Mouse (Mus musculus) stomach, postnatal 0 days (tissue): ENCODE measurements around the gene Uhmk1. TPM values are rescaled to one million over a fixed set of nuclear protein-coding genes. Genes with fewer than 3 reads are reported as not detected.

Source experiments
- ATAC-seq: fragments of 200-750 bp; cut with Nextera tagmentation; 2 replicates; pipeline ENCODE4 v1.8.0; 2017; ENCODE audit not compliant: low FRiP score, low TSS enrichment
- DNase-seq: peaks from one replicate; pipeline ENCODE4 v3.0.0-alpha.2; 2016; ENCODE audit warnings: low spot score
- H3K27ac ChIP-seq: fragments of 300-500 bp; sonication (generic); replicated peaks from 2 replicates; pipeline ENCODE4 v1.5.1; 2014; ENCODE audit warnings: mild to moderate bottlenecking, control low read depth
- H3K27me3 ChIP-seq: fragments of 300-500 bp; sonication (generic); 2 replicates; pipeline ENCODE4 v1.6.1; 2014; ENCODE audit warnings: low read length; ENCODE audit not compliant: control insufficient read depth, insufficient read depth
- H3K36me3 ChIP-seq: fragments of 300-500 bp; sonication (generic); 2 replicates; pipeline ENCODE4 v1.6.1; 2014; ENCODE audit warnings: low read length, mixed read lengths; ENCODE audit not compliant: control insufficient read depth, insufficient read depth
- H3K4me1 ChIP-seq: fragments of 300-500 bp; sonication (generic); replicated peaks from 2 replicates; pipeline ENCODE4 v1.6.1; 2014; ENCODE audit warnings: antibody characterized with exemption; ENCODE audit not compliant: control insufficient read depth, insufficient read depth
- H3K4me2 ChIP-seq: fragments of 300-500 bp; sonication (generic); replicated peaks from 2 replicates; pipeline ENCODE4 v1.6.1; 2014; ENCODE audit warnings: low read depth, mild to moderate bottlenecking, control low read depth, moderate library complexity
- H3K4me3 ChIP-seq: fragments of 300-500 bp; sonication (generic); 2 replicates; pipeline ENCODE4 v1.5.1; 2014; ENCODE audit warnings: low read depth, low read length, control low read depth
- H3K9ac ChIP-seq: fragments of 300-500 bp; sonication (generic); 2 replicates; pipeline ENCODE4 v1.6.1; 2014; ENCODE audit warnings: mild to moderate bottlenecking, low read length, control low read depth, mixed read lengths
- H3K9me3 ChIP-seq: fragments of 300-500 bp; sonication (generic); 2 replicates; pipeline ENCODE4 v1.6.1; 2016; ENCODE audit warnings: low read length; ENCODE audit not compliant: control insufficient read depth
- CTCF ChIP-seq: IDR thresholded peaks from 2 replicates; pipeline ENCODE4 v1.5.1; 2016; ENCODE audit warnings: antibody characterized with exemption, low read depth, mild to moderate bottlenecking, moderate library complexity
- EP300 ChIP-seq: optimal IDR thresholded peaks from 2 replicates; pipeline ENCODE3; 2016; ENCODE audit warnings: antibody characterized with exemption
- WGBS: fragments of 180-500 bp; shearing (Covaris S2); extraction: QIAGEN DNeasy Blood & Tissue Kit; methylation state at CpG from one replicate; pipeline ENCODE4 v1.1.7; 2014; 5-methylcytosine and 5-hydroxymethylcytosine counted together
- polyA plus RNA-seq: library from polyadenylated mRNA; unstranded; fragments of >200 nt; fragmentation: Nextera tagmentation; extraction: Ambion mirVana; gene quantifications from 2 replicates; pipeline ENCODE4 v1.2.1, GENCODE M21; 2015

The Uhmk1 gene
- polyA plus RNA-seq, 1 experiment from 2014 or later, result 4.1 TPM

GRCm38 (mm10) chr1:170150870-170151269 lies 64.3 kb downstream of the Uhmk1 start:
- Histone ChIP-seq H3K9me3 (no peaks in the 10 kb centered on the region), H3K36me3 (peaks cover 16% of the 10 kb centered on the region), H3K27ac (no peak overlapping the region), H3K4me1 (no peaks in the 10 kb centered on the region), H3K27me3 (no peaks in the 10 kb centered on the region), H3K9ac (no peak overlapping the region), H3K4me2 (no peak overlapping the region), H3K4me3 (no peak overlapping the region)
- no peak for ATAC-seq
- TF ChIP-seq CTCF (no peak), EP300 (no peak)
- 75% methylated on average over 6 of the region's 6 CpGs for WGBS
- no peak for DNase-seq

GRCm38 (mm10) chr1:170149756-170150155 lies 65.4 kb downstream of the Uhmk1 start:
- no peak for ATAC-seq

GRCm38 (mm10) chr1:170148536-170148935 lies 66.7 kb downstream of the Uhmk1 start:
- no peaks in the 10 kb centered on the region for H3K27me3 ChIP-seq
- no peak for TF ChIP-seq EP300
- TF ChIP-seq CTCF, result no peak
- ATAC-seq (no peak), DNase-seq (no peak)
- no peak overlapping the region for H3K4me3 ChIP-seq
- no peak overlapping the region for H3K27ac ChIP-seq
- no peaks in the 10 kb centered on the region for H3K4me1 ChIP-seq
- no peaks in the 10 kb centered on the region for H3K9me3 ChIP-seq
- H3K36me3 ChIP-seq, result peaks cover 16% of the 10 kb centered on the region
- no peak overlapping the region for H3K9ac ChIP-seq
- 77% methylated on average over 6 of the region's 6 CpGs for WGBS
- no peak overlapping the region for H3K4me2 ChIP-seq

More at GRCm38 (mm10) chr1:170149756-170150155, 65.4 kb downstream of the Uhmk1 start:
- no peak overlapping the region for H3K9ac ChIP-seq
- no peaks in the 10 kb centered on the region for H3K27me3 ChIP-seq
- peaks cover 16% of the 10 kb centered on the region for H3K36me3 ChIP-seq
- no peak for DNase-seq
- no peaks in the 10 kb centered on the region for H3K4me1 ChIP-seq
- TF ChIP-seq CTCF, result no peak
- H3K4me3 ChIP-seq, result no peak overlapping the region
- WGBS, result 86% methylated on average over 4 of the region's 4 CpGs
- H3K27ac ChIP-seq, result no peak overlapping the region
- no peaks in the 10 kb centered on the region for H3K9me3 ChIP-seq
- H3K4me2 ChIP-seq, result no peak overlapping the region

GRCm38 (mm10) chr1:170147651-170148448 lies 67.3 kb downstream of the Uhmk1 start:
- no peaks in the 10 kb centered on the region for H3K4me1 ChIP-seq
- DNase-seq, result no peak
- TF ChIP-seq EP300, result no peak
- no peak for TF ChIP-seq CTCF
- H3K27ac ChIP-seq, result no peak overlapping the region
- peaks cover 16% of the 10 kb centered on the region for H3K36me3 ChIP-seq
- H3K4me2 ChIP-seq, result no peak overlapping the region
- H3K4me3 ChIP-seq, result no peak overlapping the region
- 66% methylated on average over 9 of the region's 9 CpGs for WGBS
- no peaks in the 10 kb centered on the region for H3K27me3 ChIP-seq
- H3K9ac ChIP-seq, result no peak overlapping the region
- ATAC-seq, result 0 out of 2 replicates have a peak, but pooled peaks have one; percentile 29
- H3K9me3 ChIP-seq, result no peaks in the 10 kb centered on the region

- H3K36me3 ChIP-seq, result peaks cover 16% of the 10 kb centered on the region
- DNase-seq, result no peak
- H3K4me2 ChIP-seq, result no peak overlapping the region
- no peaks in the 10 kb centered on the region for H3K27me3 ChIP-seq
- H3K4me3 ChIP-seq, result no peak overlapping the region
- no peak for TF ChIP-seq CTCF
- no peak for TF ChIP-seq EP300
- H3K9me3 ChIP-seq, result no peaks in the 10 kb centered on the region
- no peak overlapping the region for H3K9ac ChIP-seq
- ATAC-seq, result no peak
- WGBS, result 91% methylated on average over 4 of the region's 4 CpGs
- no peaks in the 10 kb centered on the region for H3K4me1 ChIP-seq
- H3K27ac ChIP-seq, result no peak overlapping the region
These were observed 69.6 kb downstream of the Uhmk1 start for GRCm38 (mm10) chr1:170145606-170146005.

Other genes starting within 250 kb of the Uhmk1 start
- gene Hsd17b7, start 246.2 kb downstream of the Uhmk1 start, polyA plus RNA-seq, result 28.9 and 38.8 TPM in 2 replicates
- 22.9 and 25.8 TPM in 2 replicates for gene Ddr2, start 104.6 kb downstream of the Uhmk1 start, polyA plus RNA-seq
- 65.0 and 66.3 TPM in 2 replicates for gene Uap1, start 40.4 kb downstream of the Uhmk1 start, polyA plus RNA-seq
- not detected in 2 replicates for gene Sh2d1b2, start 17.4 kb upstream of the Uhmk1 start, polyA plus RNA-seq
- gene Sh2d1b1, start 61.9 kb upstream of the Uhmk1 start, polyA plus RNA-seq, result 0.18 TPM in 2 replicates
- gene Gm7694, start 90.9 kb upstream of the Uhmk1 start, polyA plus RNA-seq, result 1.7 and 2.6 TPM in 2 replicates
- gene Spata46, start 93.4 kb upstream of the Uhmk1 start, polyA plus RNA-seq, result 0.46 and 0.83 TPM in 2 replicates